Mouse (Mus musculus) left cerebral cortex, adult 11 months (tissue): ENCODE measurements around the gene Taar7a.

Experiments
- DNase-seq: peaks from one replicate; pipeline ENCODE4 v3.0.0; 2022; ENCODE audit warnings: low spot score

The Taar7a gene

DNA sequence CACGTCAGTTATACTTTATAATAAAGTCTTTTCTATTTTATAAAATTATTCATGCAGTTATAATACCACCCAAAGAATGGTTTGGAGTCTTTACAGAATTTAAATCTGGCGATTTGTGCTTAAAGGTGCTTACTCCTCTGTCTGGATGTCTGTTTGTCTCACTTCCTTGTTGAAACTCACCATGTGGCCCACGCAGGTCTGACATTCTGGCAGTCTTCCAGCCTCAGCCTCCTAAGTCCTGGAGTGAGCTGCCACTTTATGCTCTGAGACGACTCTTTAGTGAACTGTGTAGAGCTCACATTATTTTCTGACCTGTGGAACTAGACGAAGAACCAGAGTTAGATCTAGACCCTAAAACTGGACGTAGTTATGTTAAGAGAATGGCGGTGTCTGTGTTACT, 45.3 kb downstream of the Taar7a start:
- no peak for DNase-seq

DNA sequence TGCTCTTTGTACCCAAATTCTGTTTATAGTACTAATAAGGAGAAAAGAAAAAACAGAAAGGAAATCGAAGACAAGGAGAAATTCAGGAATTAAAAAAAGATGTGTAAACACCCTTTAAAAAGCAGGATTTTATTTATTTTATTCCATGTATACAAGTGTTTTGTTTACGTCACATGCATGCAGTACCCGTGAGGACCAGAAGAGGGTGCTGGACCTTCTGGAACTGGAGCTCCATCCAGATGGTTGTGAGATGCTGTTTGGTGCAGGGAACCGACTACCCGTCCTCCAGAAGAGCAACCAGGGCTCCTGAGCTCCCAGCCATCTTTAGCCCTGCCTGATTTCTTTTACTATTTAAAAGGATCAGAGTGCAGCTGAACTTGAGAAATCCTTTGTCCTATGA, 50.8 kb downstream of the Taar7a start:
- DNase-seq: no peak
